Mouse (Mus musculus) forebrain, postnatal 0 days (tissue): ENCODE data around the gene Fam122a. TPM values are rescaled to one million over a fixed set of nuclear protein-coding genes. Genes with fewer than 3 reads are reported as not detected.

Experiments used
- ATAC-seq: fragments of 200-750 bp; cut with Nextera tagmentation; 2 replicates; pipeline ENCODE4 v1.8.0; 2017; ENCODE audit warnings: mild to moderate bottlenecking, moderate library complexity
- DNase-seq: peaks from one replicate; pipeline ENCODE4 v3.0.0-alpha.2; 2015
- H3K27ac ChIP-seq: fragments of 300-500 bp; sonication (generic); 2 replicates; pipeline ENCODE4 v1.5.1; 2014; ENCODE audit warnings: low read depth, mild to moderate bottlenecking, antibody characterized with exemption, low read length, moderate library complexity, mixed read lengths
- H3K27me3 ChIP-seq: fragments of 300-500 bp; sonication (generic); 2 replicates; pipeline ENCODE4 v1.6.1; 2014; ENCODE audit warnings: mild to moderate bottlenecking, low read length, mixed read lengths; ENCODE audit not compliant: insufficient read depth
- H3K36me3 ChIP-seq: fragments of 300-500 bp; sonication (generic); 2 replicates; pipeline ENCODE4 v1.6.1; 2014; ENCODE audit warnings: mild to moderate bottlenecking, moderate library complexity; ENCODE audit not compliant: insufficient read depth
- H3K4me1 ChIP-seq: fragments of 300-500 bp; sonication (generic); 2 replicates; pipeline ENCODE4 v1.6.1; 2014; ENCODE audit warnings: antibody characterized with exemption; ENCODE audit not compliant: insufficient read depth
- H3K4me2 ChIP-seq: fragments of 300-500 bp; sonication (generic); 2 replicates; pipeline ENCODE4 v1.6.1; 2014; ENCODE audit warnings: low read depth, mild to moderate bottlenecking, moderate library complexity
- H3K4me3 ChIP-seq: fragments of 300-500 bp; sonication (generic); 2 replicates; pipeline ENCODE4 v1.5.1; 2014; ENCODE audit warnings: low read depth, low read length, mixed read lengths
- H3K9ac ChIP-seq: fragments of 300-500 bp; sonication (generic); 2 replicates; pipeline ENCODE4 v1.6.1; 2014; ENCODE audit warnings: mild to moderate bottlenecking
- H3K9me3 ChIP-seq: fragments of 300-500 bp; sonication (generic); 2 replicates; pipeline ENCODE4 v1.6.1; 2016; ENCODE audit warnings: low read length
- CTCF ChIP-seq: sonication (generic); IDR thresholded peaks from 2 replicates; pipeline ENCODE4 v1.5.1; 2016; ENCODE audit warnings: antibody characterized with exemption, control low read depth, low read depth
- WGBS: fragments of 180-500 bp; shearing (Covaris S2); extraction: QIAGEN DNeasy Blood & Tissue Kit; methylation state at CpG from one replicate; pipeline ENCODE4 v1.1.7; 2014; 5-methylcytosine and 5-hydroxymethylcytosine counted together
- polyA plus RNA-seq: library from polyadenylated mRNA; unstranded; fragments of >200 nt; fragmentation: Nextera tagmentation; extraction: Ambion mirVana; gene quantifications from 2 replicates; pipeline ENCODE4 v1.2.1, GENCODE M21; 2015
- total RNA-seq: library from RNA; depleted of rRNA; stranded (reverse); fragments of >200 nt; gene quantifications from 2 replicates; pipeline ENCODE4 v1.2.3, GENCODE M21; 2014

Gene Fam122a
- total and polyA plus RNA-seq, 2 experiments from 2014 or later, result 26.0 to 56.4 TPM

DNA sequence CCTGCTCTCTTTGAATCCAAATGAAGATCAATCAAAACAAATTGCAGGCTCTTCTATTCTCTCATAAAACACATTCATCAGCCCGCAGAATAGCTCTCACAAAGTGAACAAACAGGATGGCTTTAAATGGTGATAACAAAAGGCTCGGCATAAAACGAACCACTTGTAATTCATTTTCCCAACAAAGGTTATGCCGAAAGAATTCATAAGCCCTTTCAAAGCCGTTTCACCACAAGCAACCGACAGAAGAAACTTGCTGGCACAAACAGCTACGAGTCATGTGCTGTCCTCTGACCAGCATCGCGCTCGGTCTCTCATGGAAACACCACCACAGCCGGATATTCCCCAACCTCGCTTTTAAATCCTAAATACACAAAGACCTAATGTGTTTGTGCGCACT lies 23.8 kb downstream of the Fam122a start:
- Histone ChIP-seq H3K36me3 (no peaks in the 10 kb centered on the region), H3K9ac (0 out of 2 replicates have a peak overlapping the region, but pooled peaks have one; percentile 36), H3K4me2 (peak overlapping the region; percentile 32), H3K27me3 (no peaks in the 10 kb centered on the region), H3K4me1 (peaks cover 11% of the 10 kb centered on the region; the same call in 1 of the 2 replicates), H3K9me3 (no peaks in the 10 kb centered on the region), H3K27ac (peak overlapping the region; percentile 64), H3K4me3 (peak overlapping the region; percentile 3; the same call in 1 of the 2 replicates)
- DNase-seq, result peak; percentile 72
- peak; percentile 56; the same call in 1 of the 2 replicates for ATAC-seq
- TF ChIP-seq CTCF, result no peak
- 5% methylated on average over 13 of the region's 13 CpGs for WGBS

DNA sequence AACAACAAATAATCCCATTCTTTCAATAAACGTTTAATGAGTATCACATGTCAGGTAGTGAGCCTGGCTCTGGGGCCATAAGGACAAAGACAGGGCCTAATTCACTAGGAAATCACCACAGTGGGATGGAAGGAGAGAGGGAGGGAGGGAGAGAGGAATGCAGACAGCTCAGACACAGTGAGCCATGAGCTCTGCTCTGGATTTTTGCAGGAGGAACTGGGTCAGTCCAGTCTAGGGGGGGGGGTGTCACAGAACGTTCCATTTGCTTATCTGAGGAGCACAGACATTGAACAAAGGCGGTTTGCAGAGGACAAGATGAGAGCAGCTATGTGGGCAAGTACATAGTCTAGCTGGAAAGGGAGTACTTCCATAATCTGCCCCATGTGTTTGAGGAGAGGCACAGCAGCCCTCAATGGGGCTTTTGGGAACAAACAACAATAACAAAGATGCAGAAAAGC lies 24.7 kb downstream of the Fam122a start:
- DNase-seq (peak; percentile 42), ATAC-seq (peak; percentile 84)
- peaks cover 11% of the 10 kb centered on the region; the same call in 1 of the 2 replicates for H3K4me1 ChIP-seq
- peak; percentile 22; the same call in 1 of the 2 replicates for TF ChIP-seq CTCF
- no peak overlapping the region for H3K9ac ChIP-seq
- no peaks in the 10 kb centered on the region for H3K36me3 ChIP-seq
- H3K4me2 ChIP-seq, result no peak overlapping the region
- H3K27ac ChIP-seq, result peak overlapping the region; percentile 75
- 12% methylated on average over 3 of the region's 3 CpGs for WGBS
- H3K9me3 ChIP-seq, result no peaks in the 10 kb centered on the region
- H3K27me3 ChIP-seq, result no peaks in the 10 kb centered on the region
- no peak overlapping the region for H3K4me3 ChIP-seq

DNA sequence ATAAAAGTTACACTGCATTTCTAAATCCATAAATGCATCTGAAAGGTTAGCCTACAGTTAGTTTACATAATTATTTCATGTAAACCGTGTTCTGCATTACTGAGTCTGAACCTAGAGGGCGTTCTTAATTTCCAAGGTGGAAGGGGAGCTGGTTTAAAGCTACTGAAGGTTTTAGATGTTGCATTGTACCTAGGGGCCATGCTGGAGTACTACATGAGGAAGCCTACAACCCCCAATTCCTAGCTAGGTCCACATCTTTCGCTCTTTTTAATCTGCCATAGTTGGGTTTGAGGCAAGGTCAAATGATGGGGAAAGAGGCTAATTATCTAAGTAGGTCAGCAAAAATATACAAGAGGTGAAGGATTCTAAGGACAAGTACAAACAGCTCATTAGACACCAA lies 25.5 kb downstream of the Fam122a start:
- Histone ChIP-seq H3K4me3 (no peak overlapping the region), H3K36me3 (no peaks in the 10 kb centered on the region), H3K9me3 (no peaks in the 10 kb centered on the region), H3K9ac (no peak overlapping the region), H3K27me3 (no peaks in the 10 kb centered on the region), H3K27ac (peak overlapping the region; percentile 75; the same call in 1 of the 2 replicates), H3K4me1 (peaks cover 11% of the 10 kb centered on the region; the same call in 1 of the 2 replicates), H3K4me2 (no peak overlapping the region)
- 83% methylated on average over 3 of the region's 3 CpGs for whole genome bisulfite sequencing
- DNase-seq (no peak), ATAC-seq (no peak)
- TF ChIP-seq CTCF, result no peak

GRCm38 (mm10) chr19:24450740-24451139 lies 26.4 kb downstream of the Fam122a start:
- 94% methylated on average over 8 of the region's 8 CpGs for WGBS
- no peak for TF ChIP-seq CTCF
- H3K27me3 ChIP-seq, result no peaks in the 10 kb centered on the region

DNA sequence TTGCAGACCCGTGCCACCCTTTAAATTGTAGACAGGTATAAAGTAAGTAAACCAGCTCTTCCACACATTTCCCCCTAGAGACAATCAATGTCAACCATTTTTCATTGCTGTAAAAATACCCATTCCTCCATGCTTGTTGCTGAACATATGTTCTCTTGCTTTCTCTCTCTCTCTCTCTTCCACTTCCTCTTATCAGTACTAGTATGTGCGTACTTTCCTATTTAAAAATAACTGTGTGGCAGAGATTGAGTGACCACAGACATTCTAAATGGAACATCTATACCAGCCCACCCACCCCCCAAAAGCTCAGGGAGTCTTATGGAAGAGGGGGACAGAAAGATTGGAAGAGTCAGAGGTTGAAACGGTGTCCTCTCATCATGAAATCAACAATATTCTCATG lies 32.8 kb downstream of the Fam122a start:
- ATAC-seq (no peak), DNase-seq (no peak)
- H3K27ac ChIP-seq, result no peak overlapping the region
- H3K4me3 ChIP-seq, result no peak overlapping the region
- H3K9me3 ChIP-seq, result no peaks in the 10 kb centered on the region
- H3K9ac ChIP-seq, result no peak overlapping the region
- no peaks in the 10 kb centered on the region for H3K27me3 ChIP-seq
- H3K4me1 ChIP-seq, result no peaks in the 10 kb centered on the region
- no peak overlapping the region for H3K4me2 ChIP-seq
- no peak for TF ChIP-seq CTCF
- 90% methylated on average over 3 of the region's 3 CpGs for whole genome bisulfite sequencing
- no peaks in the 10 kb centered on the region for H3K36me3 ChIP-seq

More at GRCm38 (mm10) chr19:24450740-24451139, 26.4 kb downstream of the Fam122a start:
- DNase-seq (no peak), ATAC-seq (no peak)
- H3K4me2 ChIP-seq, result no peak overlapping the region
- no peaks in the 10 kb centered on the region for H3K9me3 ChIP-seq
- H3K4me3 ChIP-seq, result no peak overlapping the region
- no peaks in the 10 kb centered on the region for H3K36me3 ChIP-seq
- peaks cover 11% of the 10 kb centered on the region; the same call in 1 of the 2 replicates for H3K4me1 ChIP-seq
- no peak overlapping the region for H3K27ac ChIP-seq
- H3K9ac ChIP-seq, result no peak overlapping the region

DNA sequence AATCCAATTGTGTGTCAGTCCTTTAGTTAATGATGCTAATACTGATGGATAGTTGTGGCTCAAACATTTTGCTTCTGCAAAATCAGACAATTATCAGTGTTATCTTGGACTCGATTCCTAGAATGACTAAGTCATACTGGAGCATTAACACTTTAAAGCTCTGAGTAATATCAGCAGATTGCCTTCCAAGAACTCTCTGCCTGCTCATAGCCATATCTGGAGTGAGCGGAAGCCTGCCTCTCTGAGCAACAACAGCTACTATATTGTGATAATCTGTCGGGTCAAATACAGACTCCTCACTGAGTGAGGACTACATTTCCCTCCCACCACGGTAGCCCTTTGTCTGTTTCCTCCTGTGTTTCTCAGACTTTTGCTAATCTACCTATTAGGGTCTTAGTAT lies 37.4 kb downstream of the Fam122a start:
- no peak overlapping the region for H3K27ac ChIP-seq
- H3K9me3 ChIP-seq, result no peaks in the 10 kb centered on the region
- no peak for TF ChIP-seq CTCF
- no peaks in the 10 kb centered on the region for H3K27me3 ChIP-seq
- DNase-seq, result no peak
- no peak for ATAC-seq
- H3K36me3 ChIP-seq, result no peaks in the 10 kb centered on the region
- no peak overlapping the region for H3K9ac ChIP-seq
- WGBS, result 61% methylated on average over 4 of the region's 4 CpGs
- H3K4me1 ChIP-seq, result no peaks in the 10 kb centered on the region
- no peak overlapping the region for H3K4me2 ChIP-seq
- H3K4me3 ChIP-seq, result no peak overlapping the region

- DNase-seq (no peak), ATAC-seq (no peak)
- Histone ChIP-seq H3K4me3 (no peak overlapping the region), H3K27me3 (no peaks in the 10 kb centered on the region), H3K9me3 (no peaks in the 10 kb centered on the region), H3K27ac (no peak overlapping the region), H3K36me3 (no peaks in the 10 kb centered on the region), H3K9ac (no peak overlapping the region), H3K4me2 (no peak overlapping the region), H3K4me1 (no peaks in the 10 kb centered on the region)
- 83% methylated on average over 6 of the region's 6 CpGs for WGBS
- no peak for TF ChIP-seq CTCF
Observed at GRCm38 (mm10) chr19:24434291-24434690, 42.9 kb downstream of the Fam122a start.
